ENCODE assay signal across 10 mouse cellular contexts in the genomic region with DNA sequence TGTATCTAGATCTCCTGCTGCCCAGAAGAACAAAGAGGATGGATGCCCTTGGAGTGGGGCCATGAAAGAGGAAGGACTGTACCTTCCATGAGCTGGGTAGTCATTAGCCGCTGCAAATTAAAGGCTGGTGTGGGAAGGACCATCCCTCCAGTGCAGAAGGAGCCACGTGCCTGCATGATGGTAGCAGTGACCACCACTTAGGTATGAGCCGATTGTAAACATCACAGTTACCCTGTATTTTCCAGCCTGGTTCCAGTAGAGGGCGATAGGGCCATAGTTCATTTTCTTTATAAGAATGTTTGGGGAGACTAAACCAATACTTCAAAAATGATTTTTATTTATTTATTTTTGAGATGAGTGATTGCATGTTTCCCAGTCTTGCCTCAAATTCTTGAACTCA. TPM values are rescaled to one million over a fixed set of nuclear protein-coding genes. Genes with fewer than 3 reads are reported as not detected.
DNase-seq lines count a peak whose midpoint lies in the region; ATAC-seq lines count a peak whose summit lies in the region.
"Had no signal": no experiment of that assay in that cellular context is flagged by ENCODE, and none has a peak within 500 bp of the region (broad histone marks: within the 10 kb centered on the region; RNA-seq: fewer than 3 reads in every experiment).

No protein-coding gene starts in this region.

- ATAC-seq in hindbrain, embryonic 14.5 days (ENCODE audit: low FRiP score): no peak

- no peaks in the 10 kb centered on the region for H3K27me3 ChIP-seq in hindbrain, embryonic 14.5 days (ENCODE audit: control insufficient read depth, insufficient read depth, low read length)
- no peaks in the 10 kb centered on the region for H3K27me3 ChIP-seq in splenic B cell, adult 2 months (ENCODE audit: control insufficient read depth, insufficient read depth, low read length, poor library complexity, severe bottlenecking)
- H3K27me3 ChIP-seq: embryonic facial prominence, embryonic 15.5 days; limb, embryonic 15.5 days had no signal

- no peaks in the 10 kb centered on the region; the same call in 1 of the 2 replicates for H3K4me1 ChIP-seq in hindbrain, embryonic 14.5 days (replicated peaks; ENCODE audit: control insufficient read depth, insufficient read depth, low read length)
- H3K4me1 ChIP-seq: embryonic facial prominence, embryonic 15.5 days; limb, embryonic 15.5 days had no signal

- H3K4me3 ChIP-seq in hindbrain, embryonic 14.5 days (replicated peaks; ENCODE audit: low read length): no peak overlapping the region
- H3K4me3 ChIP-seq: embryonic facial prominence, embryonic 15.5 days; limb, embryonic 15.5 days had no signal

- H3K36me3 ChIP-seq in hindbrain, embryonic 14.5 days (replicated peaks; ENCODE audit: control insufficient read depth, insufficient read depth): peaks cover 62% of the 10 kb centered on the region
- peaks cover 3% of the 10 kb centered on the region; the same call in 1 of the 2 replicates for H3K36me3 ChIP-seq in splenic B cell, adult 2 months (ENCODE audit: control insufficient read depth, insufficient read depth, low read length, poor library complexity, severe bottlenecking)

- 43% methylated on average over 4 of the region's 4 CpGs for WGBS in hindbrain, embryonic 14.5 days

- H3K9me3 ChIP-seq in hindbrain, embryonic 14.5 days (ENCODE audit: control insufficient read depth, low read length): no peaks in the 10 kb centered on the region
- H3K9me3 ChIP-seq: embryonic facial prominence, embryonic 15.5 days; limb, embryonic 15.5 days had no signal

- no peak overlapping the region for H3K4me2 ChIP-seq in hindbrain, embryonic 14.5 days (replicated peaks)
- H3K4me2 ChIP-seq: embryonic facial prominence, embryonic 15.5 days; limb, embryonic 15.5 days had no signal

- peak overlapping the region; percentile 75 for H3K27ac ChIP-seq in hindbrain, embryonic 14.5 days
- H3K27ac ChIP-seq: embryonic facial prominence, embryonic 15.5 days; limb, embryonic 15.5 days had no signal

- H3K9ac ChIP-seq in hindbrain, embryonic 14.5 days: no peak overlapping the region
- H3K9ac ChIP-seq: embryonic facial prominence, embryonic 15.5 days; limb, embryonic 15.5 days had no signal

- DNase-seq in heart, adult 11 months: peak; percentile 81
- DNase-seq in heart, postnatal 4 days: no peak
- peak; percentile 29 for DNase-seq in thymus, postnatal 14 days
- DNase-seq in thymus, postnatal 4 days: no peak
- peak; percentile 62 for DNase-seq in hindbrain, embryonic 14.5 days (ENCODE audit: low spot score)
- peak; percentile 63 for DNase-seq in splenic B cell, adult 2 months (ENCODE audit: low read depth, low spot score)
- no peak for DNase-seq in frontal cortex, postnatal 36 days (ENCODE audit: low spot score in 2 of 2)
- DNase-seq in gastrocnemius, postnatal 4 days (ENCODE audit: low spot score in 2 of 2): no peak

RNA-seq across cellular contexts. Expression of a gene that starts 27.5 kb away (rescaled TPM):
- 1 to 10 TPM; 4.2 to 4.9 TPM for total RNA-seq in heart, postnatal 4 days (2021)
- polyA plus RNA-seq in hindbrain, embryonic 14.5 days (2014; fragmentation: Nextera tagmentation; extraction: Ambion mirVana): 9.3 and 13.3 TPM in 2 replicates
- 1 to 10 TPM; 2.4 to 2.9 TPM for total RNA-seq in gastrocnemius, postnatal 4 days (2021)

Comparison
In these comparisons a context has a peak if more than half of its experiments do, and no peak if none do; other contexts are left out.
1. DNase-seq: peak in heart, adult 11 months (single experiment), thymus, postnatal 14 days (single experiment), hindbrain, embryonic 14.5 days (single experiment) and splenic B cell, adult 2 months (single experiment); none in heart, postnatal 4 days (single experiment), thymus, postnatal 4 days (single experiment), frontal cortex, postnatal 36 days (0 of 2) and gastrocnemius, postnatal 4 days (0 of 2).